Mouse (Mus musculus) limb, embryonic 15.5 days (tissue): ENCODE data around the gene Corin. TPM values are rescaled to one million over a fixed set of nuclear protein-coding genes. Genes with fewer than 3 reads are reported as not detected.

Experiments used
- ATAC-seq: fragments of 200-750 bp; cut with Nextera tagmentation; 2 replicates; pipeline ENCODE4 v1.8.0; 2017; ENCODE audit warnings: low read depth, moderate TSS enrichment; ENCODE audit not compliant: insufficient number of reproducible peaks, low FRiP score, low TSS enrichment
- H3K27ac ChIP-seq: fragments of 300-500 bp; sonication (generic); 2 replicates; pipeline ENCODE4 v1.5.1; 2015; ENCODE audit warnings: moderate library complexity, mild to moderate bottlenecking, inconsistent platforms
- H3K27me3 ChIP-seq: fragments of 300-500 bp; sonication (generic); 2 replicates; pipeline ENCODE4 v1.6.1; 2015; ENCODE audit warnings: inconsistent platforms
- H3K36me3 ChIP-seq: fragments of 300-500 bp; sonication (generic); 2 replicates; pipeline ENCODE4 v1.6.1; 2015; ENCODE audit warnings: inconsistent platforms
- H3K4me1 ChIP-seq: fragments of 300-500 bp; sonication (generic); 2 replicates; pipeline ENCODE4 v1.6.1; 2015; ENCODE audit warnings: inconsistent platforms
- H3K4me2 ChIP-seq: fragments of 300-500 bp; sonication (generic); 2 replicates; pipeline ENCODE4 v1.6.1; 2015; ENCODE audit warnings: mild to moderate bottlenecking, inconsistent platforms
- H3K4me3 ChIP-seq: fragments of 300-500 bp; sonication (generic); 2 replicates; pipeline ENCODE4 v1.5.1; 2015; ENCODE audit warnings: mild to moderate bottlenecking, inconsistent platforms
- H3K9ac ChIP-seq: fragments of 300-500 bp; sonication (generic); 2 replicates; pipeline ENCODE4 v1.6.1; 2015; ENCODE audit warnings: inconsistent platforms
- H3K9me3 ChIP-seq: fragments of 300-500 bp; sonication (generic); 2 replicates; pipeline ENCODE4 v1.6.1; 2016; ENCODE audit warnings: inconsistent platforms
- WGBS: fragments of 180-500 bp; shearing (Covaris S2); methylation state at CpG from one replicate; pipeline ENCODE4 v1.1.7; 2015; 5-methylcytosine and 5-hydroxymethylcytosine counted together
- polyA plus RNA-seq: library from polyadenylated mRNA; unstranded; fragments of >200 nt; fragmentation: Nextera tagmentation; extraction: Ambion mirVana; gene quantifications from 2 replicates; pipeline ENCODE4 v1.2.1, GENCODE M21; 2015

Corin gene
- polyA plus RNA-seq, 1 experiment from 2014 or later, result 3.0 TPM

GRCm38 (mm10) chr5:72285077-72285476 is 219.2 kb downstream of the Corin start:
- Histone ChIP-seq H3K27me3 (no peaks in the 10 kb centered on the region), H3K9me3 (no peaks in the 10 kb centered on the region), H3K36me3 (peaks cover 13% of the 10 kb centered on the region), H3K27ac (no peak overlapping the region), H3K4me1 (no peaks in the 10 kb centered on the region), H3K4me2 (no peak overlapping the region), H3K9ac (no peak overlapping the region), H3K4me3 (no peak overlapping the region)
- 85% methylated on average over 3 of the region's 3 CpGs for WGBS
- ATAC-seq, result no peak

DNA sequence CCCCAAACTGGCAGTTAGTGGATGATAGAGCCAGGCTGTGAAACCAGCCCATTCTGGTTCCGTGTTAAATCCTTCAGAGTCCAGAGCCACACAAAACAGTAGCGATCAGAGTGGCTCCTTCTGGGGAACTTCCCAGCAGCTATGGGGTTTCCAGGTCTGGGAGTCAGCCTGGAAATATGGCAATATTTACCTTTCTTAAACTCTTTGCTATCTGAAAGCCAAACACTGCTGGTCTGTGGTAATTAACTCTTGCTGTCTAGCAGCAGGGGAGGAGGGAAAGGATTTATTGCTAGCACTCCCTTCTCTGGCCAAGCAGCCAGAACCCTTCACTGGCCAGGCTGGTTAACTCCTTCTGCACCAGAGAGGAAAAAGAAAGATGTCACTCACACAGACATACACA is 221.4 kb downstream of the Corin start:
- ATAC-seq, result no peak
- WGBS, result 12% methylated on average over 2 of the region's 2 CpGs
- H3K4me2 ChIP-seq, result no peak overlapping the region
- H3K4me3 ChIP-seq, result no peak overlapping the region
- no peak overlapping the region for H3K27ac ChIP-seq
- peaks cover 6% of the 10 kb centered on the region; the same call in 1 of the 2 replicates for H3K36me3 ChIP-seq
- H3K4me1 ChIP-seq, result no peaks in the 10 kb centered on the region
- H3K9me3 ChIP-seq, result no peaks in the 10 kb centered on the region
- H3K27me3 ChIP-seq, result no peaks in the 10 kb centered on the region
- no peak overlapping the region for H3K9ac ChIP-seq

- Histone ChIP-seq H3K27me3 (no peaks in the 10 kb centered on the region), H3K4me1 (no peaks in the 10 kb centered on the region), H3K27ac (no peak overlapping the region), H3K9me3 (no peaks in the 10 kb centered on the region), H3K9ac (no peak overlapping the region), H3K4me3 (no peak overlapping the region), H3K4me2 (no peak overlapping the region), H3K36me3 (peaks cover 8% of the 10 kb centered on the region; the same call in 1 of the 2 replicates)
- WGBS, result 54% methylated on average over 8 of the region's 8 CpGs
- ATAC-seq, result no peak
Measured at GRCm38 (mm10) chr5:72269652-72270051, 234.6 kb downstream of the Corin start.

GRCm38 (mm10) chr5:72269204-72269603 is 235.1 kb downstream of the Corin start:
- H3K9me3 ChIP-seq, result no peaks in the 10 kb centered on the region
- ATAC-seq, result no peak
- peaks cover 8% of the 10 kb centered on the region; the same call in 1 of the 2 replicates for H3K36me3 ChIP-seq
- no peak overlapping the region for H3K27ac ChIP-seq
- no peak overlapping the region for H3K4me2 ChIP-seq
- WGBS, result 78% methylated on average over 10 of the region's 10 CpGs
- H3K4me3 ChIP-seq, result no peak overlapping the region
- H3K4me1 ChIP-seq, result no peaks in the 10 kb centered on the region
- H3K27me3 ChIP-seq, result no peaks in the 10 kb centered on the region
- H3K9ac ChIP-seq, result no peak overlapping the region

GRCm38 (mm10) chr5:72266955-72267535 is 237.2 kb downstream of the Corin start:
- 91% methylated on average over 7 of the region's 7 CpGs for WGBS

GRCm38 (mm10) chr5:72264195-72264751 is 240.0 kb downstream of the Corin start:
- Histone ChIP-seq H3K27me3 (no peaks in the 10 kb centered on the region), H3K9me3 (no peaks in the 10 kb centered on the region), H3K4me3 (no peak overlapping the region), H3K4me1 (no peaks in the 10 kb centered on the region), H3K9ac (no peak overlapping the region), H3K4me2 (no peak overlapping the region), H3K36me3 (peaks cover 8% of the 10 kb centered on the region; the same call in 1 of the 2 replicates), H3K27ac (no peak overlapping the region)
- no peak for ATAC-seq
- 84% methylated on average over 15 of the region's 15 CpGs for WGBS

More at GRCm38 (mm10) chr5:72266955-72267535, 237.2 kb downstream of the Corin start:
- H3K4me1 ChIP-seq, result no peaks in the 10 kb centered on the region
- no peak overlapping the region for H3K4me3 ChIP-seq
- peaks cover 8% of the 10 kb centered on the region; the same call in 1 of the 2 replicates for H3K36me3 ChIP-seq
- H3K27ac ChIP-seq, result no peak overlapping the region
- no peaks in the 10 kb centered on the region for H3K9me3 ChIP-seq
- no peak overlapping the region for H3K4me2 ChIP-seq
- no peak for ATAC-seq
- H3K27me3 ChIP-seq, result no peaks in the 10 kb centered on the region
- H3K9ac ChIP-seq, result no peak overlapping the region

DNA sequence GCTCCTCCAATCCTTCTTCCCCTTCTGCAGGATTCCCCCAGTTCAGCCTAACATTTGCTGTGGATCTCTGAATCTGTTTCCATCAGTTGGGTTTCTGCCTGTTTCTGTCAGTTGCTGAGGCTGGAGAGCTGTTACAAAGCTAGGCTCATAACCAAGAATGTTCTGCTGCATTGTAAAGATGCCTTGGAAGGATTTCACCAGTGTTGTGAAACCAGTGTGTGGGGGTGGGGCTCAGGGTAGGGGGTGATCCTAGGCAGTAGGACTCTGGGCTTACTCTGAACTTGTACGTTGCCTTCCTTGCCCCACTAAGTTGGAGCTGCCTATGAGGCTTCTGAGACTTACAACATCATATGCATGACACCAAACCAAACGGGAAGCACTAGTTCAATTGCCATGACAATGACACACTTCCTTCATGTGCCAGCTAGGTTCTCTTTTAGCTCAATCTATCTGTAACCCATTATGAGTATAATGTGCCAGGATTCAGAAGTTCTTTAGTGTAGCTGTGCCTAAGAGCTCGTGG is 242.4 kb downstream of the Corin start:
- H3K9me3 ChIP-seq, result no peaks in the 10 kb centered on the region
- no peak overlapping the region for H3K9ac ChIP-seq
- no peak overlapping the region for H3K4me2 ChIP-seq
- 78% methylated on average over 3 of the region's 3 CpGs for WGBS
- no peaks in the 10 kb centered on the region for H3K4me1 ChIP-seq
- H3K27me3 ChIP-seq, result no peaks in the 10 kb centered on the region
- no peak overlapping the region for H3K4me3 ChIP-seq
- no peak for ATAC-seq
- no peak overlapping the region for H3K27ac ChIP-seq
- no peaks in the 10 kb centered on the region; the same call in 1 of the 2 replicates for H3K36me3 ChIP-seq

DNA sequence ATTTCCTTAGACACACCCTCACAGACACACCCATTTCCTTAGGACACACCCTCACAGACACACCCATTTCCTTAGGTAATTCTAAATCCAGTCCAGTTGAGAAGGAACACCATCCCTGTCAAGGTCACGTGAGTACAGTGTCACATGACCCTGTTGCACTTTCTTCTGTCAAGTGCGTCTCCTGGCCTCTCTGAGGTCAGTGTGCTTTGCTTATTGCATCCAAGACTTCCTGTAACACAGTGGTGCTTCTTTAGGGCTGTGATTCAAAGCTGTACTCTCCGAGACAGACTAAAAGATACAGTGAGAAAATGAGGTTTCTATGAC is 245.0 kb downstream of the Corin start:
- Histone ChIP-seq H3K4me1 (no peaks in the 10 kb centered on the region), H3K4me2 (no peak overlapping the region), H3K9ac (no peak overlapping the region), H3K9me3 (no peaks in the 10 kb centered on the region), H3K36me3 (no peaks in the 10 kb centered on the region; the same call in 1 of the 2 replicates), H3K27ac (no peak overlapping the region), H3K27me3 (no peaks in the 10 kb centered on the region), H3K4me3 (no peak overlapping the region)
- ATAC-seq, result no peak
- 82% methylated on average over 3 of the region's 3 CpGs for WGBS

DNA sequence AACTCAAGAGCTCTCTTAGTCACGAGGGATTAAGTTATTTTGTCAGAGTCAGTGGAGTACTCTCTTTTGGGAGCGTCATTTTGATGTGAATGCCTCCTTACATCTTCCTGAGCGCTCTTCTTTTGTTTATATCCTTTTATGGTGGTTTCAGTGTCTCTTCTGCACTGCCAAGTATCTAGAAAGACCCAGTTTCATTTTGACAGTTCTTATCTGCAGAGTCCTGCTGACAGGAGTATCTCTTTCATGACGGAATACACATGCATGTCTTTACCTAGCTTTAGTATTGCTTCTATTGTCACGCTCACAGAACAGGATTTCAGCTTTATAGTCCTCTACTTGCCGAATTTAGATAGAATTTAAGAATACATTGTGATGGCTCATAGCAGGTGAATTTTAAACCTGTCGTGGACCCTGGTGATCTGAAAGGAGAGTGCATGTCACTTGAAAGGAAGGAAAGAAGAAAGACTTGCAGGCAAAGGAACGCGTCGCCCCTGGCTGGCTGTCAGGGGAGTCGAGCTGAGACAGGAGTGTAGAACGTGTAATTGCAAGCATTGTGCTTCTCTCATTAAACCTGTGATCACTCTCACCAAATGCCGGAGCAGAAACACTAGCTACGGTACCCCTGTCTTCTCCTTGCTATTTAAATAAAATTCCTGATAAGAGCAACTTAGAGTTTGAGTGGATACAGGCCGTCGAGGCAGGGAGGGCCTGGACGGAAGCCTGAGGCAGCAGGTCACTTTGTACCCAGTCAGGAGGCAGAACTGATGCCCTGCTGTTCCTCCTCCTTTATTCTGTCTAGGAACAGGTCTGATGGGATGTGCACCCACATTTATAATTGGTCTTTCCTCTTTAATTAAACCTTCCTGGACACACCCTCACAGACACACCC is 245.6 kb downstream of the Corin start:
- no peak overlapping the region for H3K4me3 ChIP-seq
- 79% methylated on average over 17 of the region's 17 CpGs for WGBS
- H3K27ac ChIP-seq, result no peak overlapping the region

GRCm38 (mm10) chr5:72257084-72257483 is 247.2 kb downstream of the Corin start:
- Histone ChIP-seq H3K4me2 (0 out of 2 replicates have a peak overlapping the region, but pooled peaks have one; percentile 12), H3K27me3 (no peaks in the 10 kb centered on the region), H3K36me3 (no peaks in the 10 kb centered on the region; the same call in 1 of the 2 replicates), H3K4me3 (no peak overlapping the region), H3K27ac (0 out of 2 replicates have a peak overlapping the region, but pooled peaks have one; percentile 11), H3K4me1 (no peaks in the 10 kb centered on the region), H3K9ac (no peak overlapping the region), H3K9me3 (no peaks in the 10 kb centered on the region)
- no peak for ATAC-seq
- 62% methylated on average over 10 of the region's 10 CpGs for WGBS

More for the DNA sequence above, 245.6 kb downstream of the Corin start:
- no peaks in the 10 kb centered on the region for H3K27me3 ChIP-seq
- H3K9ac ChIP-seq, result no peak overlapping the region
- ATAC-seq, result no peak
- no peaks in the 10 kb centered on the region; the same call in 1 of the 2 replicates for H3K36me3 ChIP-seq
- H3K9me3 ChIP-seq, result no peaks in the 10 kb centered on the region
- no peaks in the 10 kb centered on the region for H3K4me1 ChIP-seq
- H3K4me2 ChIP-seq, result no peak overlapping the region

DNA sequence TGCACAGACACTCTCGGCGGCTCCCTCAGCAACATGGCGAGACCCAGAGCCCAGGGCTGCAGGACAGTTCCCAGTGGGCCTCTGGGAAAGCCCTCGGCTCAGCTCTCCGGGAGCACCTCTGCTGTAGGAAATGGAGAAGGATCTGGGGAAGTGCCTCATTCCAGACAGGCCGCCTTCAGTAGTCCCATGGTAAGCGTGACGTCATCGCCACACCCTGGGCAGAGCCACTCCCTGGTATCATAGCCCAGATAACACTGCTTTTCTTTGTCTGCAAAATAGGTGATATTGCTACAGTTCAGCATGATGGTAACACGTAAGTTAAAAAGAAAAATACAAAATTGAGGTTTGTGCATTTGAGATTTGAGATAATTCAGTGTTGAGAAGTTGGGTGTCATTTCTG is 249.3 kb downstream of the Corin start:
- ATAC-seq, result no peak
- no peaks in the 10 kb centered on the region for H3K27me3 ChIP-seq
- no peak overlapping the region for H3K9ac ChIP-seq
- H3K36me3 ChIP-seq, result no peaks in the 10 kb centered on the region
- no peaks in the 10 kb centered on the region for H3K4me1 ChIP-seq
- no peaks in the 10 kb centered on the region for H3K9me3 ChIP-seq
- 94% methylated on average over 10 of the region's 10 CpGs for WGBS
- no peak overlapping the region for H3K27ac ChIP-seq
- no peak overlapping the region for H3K4me2 ChIP-seq
- H3K4me3 ChIP-seq, result no peak overlapping the region

- no peak for ATAC-seq
- H3K4me2 ChIP-seq, result no peak overlapping the region
- H3K27ac ChIP-seq, result no peak overlapping the region
- 81% methylated on average over 1 of the region's 1 CpGs for WGBS
- no peak overlapping the region for H3K9ac ChIP-seq
- no peaks in the 10 kb centered on the region for H3K4me1 ChIP-seq
- peaks cover 5% of the 10 kb centered on the region; the same call in 1 of the 2 replicates for H3K36me3 ChIP-seq
- no peaks in the 10 kb centered on the region for H3K9me3 ChIP-seq
- H3K4me3 ChIP-seq, result no peak overlapping the region
- no peaks in the 10 kb centered on the region for H3K27me3 ChIP-seq
Measured at GRCm38 (mm10) chr5:72250180-72250579, 254.1 kb downstream of the Corin start.
